Mouse (Mus musculus): ENCODE results near the gene Dzank1.
A peak's percentile ranks its signal among the peaks of the same experiment; 100 is the strongest.

The Dzank1 gene

GRCm38 (mm10) chr2:144467203-144467602, 60.0 kb downstream of the Dzank1 start:
- peak; percentile 13 for DNase-seq (ENCODE audit: low read depth, low spot score)

GRCm38 (mm10) chr2:144465876-144466575, 61.2 kb downstream of the Dzank1 start:
- DNase-seq (ENCODE audit: low read depth, low spot score): no peak

GRCm38 (mm10) chr2:144464799-144465760, 62.1 kb downstream of the Dzank1 start:
- no peak for DNase-seq (ENCODE audit: low read depth, low spot score)

GRCm38 (mm10) chr2:144464182-144464581, 63.0 kb downstream of the Dzank1 start:
- DNase-seq (ENCODE audit: low read depth, low spot score): no peak

GRCm38 (mm10) chr2:144458975-144459754, 68.0 kb downstream of the Dzank1 start:
- DNase-seq (ENCODE audit: low read depth, low spot score): peak; percentile 68

- no peak for DNase-seq (ENCODE audit: low read depth, low spot score)
Observed at GRCm38 (mm10) chr2:144458355-144458754, 68.9 kb downstream of the Dzank1 start.

- peak; percentile 47 for DNase-seq (ENCODE audit: low read depth, low spot score)
Observed at GRCm38 (mm10) chr2:144452364-144453008, 74.7 kb downstream of the Dzank1 start.

- no peak for DNase-seq (ENCODE audit: low read depth, low spot score)
Observed at GRCm38 (mm10) chr2:144450378-144450777, 76.8 kb downstream of the Dzank1 start.

GRCm38 (mm10) chr2:144446360-144446999, 80.7 kb downstream of the Dzank1 start:
- DNase-seq (ENCODE audit: low read depth, low spot score): no peak

- DNase-seq (ENCODE audit: low read depth, low spot score): no peak
Observed at GRCm38 (mm10) chr2:144441386-144441915, 85.8 kb downstream of the Dzank1 start.

GRCm38 (mm10) chr2:144439191-144439700, 88.0 kb downstream of the Dzank1 start:
- DNase-seq (ENCODE audit: low read depth, low spot score): no peak

- DNase-seq (ENCODE audit: low read depth, low spot score): no peak
Observed at GRCm38 (mm10) chr2:144438424-144438823, 88.8 kb downstream of the Dzank1 start.

- DNase-seq (ENCODE audit: low read depth, low spot score): no peak
Observed at GRCm38 (mm10) chr2:144435679-144436078, 91.5 kb downstream of the Dzank1 start.

- DNase-seq (ENCODE audit: low read depth, low spot score): no peak
Observed at GRCm38 (mm10) chr2:144431286-144431825, 95.9 kb downstream of the Dzank1 start.

- DNase-seq (ENCODE audit: low read depth, low spot score): no peak
Observed at GRCm38 (mm10) chr2:144429171-144429570, 98.0 kb downstream of the Dzank1 start.

- no peak for DNase-seq (ENCODE audit: low read depth, low spot score)
Observed at GRCm38 (mm10) chr2:144428659-144429058, 98.6 kb downstream of the Dzank1 start.

GRCm38 (mm10) chr2:144427852-144428251, 99.4 kb downstream of the Dzank1 start:
- no peak for DNase-seq (ENCODE audit: low read depth, low spot score)

GRCm38 (mm10) chr2:144425761-144426160, 101.5 kb downstream of the Dzank1 start:
- no peak for DNase-seq (ENCODE audit: low read depth, low spot score)

GRCm38 (mm10) chr2:144422094-144422675, 105.0 kb downstream of the Dzank1 start:
- no peak for DNase-seq (ENCODE audit: low read depth, low spot score)

All from WW6 (cell line).